ENCODE assay signal across 8 mouse cellular contexts in genomic region chr7:98307921-98308606, GRCm38 (mm10). TPM values are rescaled to one million over a fixed set of nuclear protein-coding genes. Genes with fewer than 3 reads are reported as not detected.
A peak's percentile ranks its signal among the peaks of the same experiment; 100 is the strongest.
DNase-seq lines count a peak whose midpoint lies in the region; ATAC-seq and TF ChIP-seq lines count a peak whose summit lies in the region.

No protein-coding gene starts in this region.

- DNase-seq in liver, adult 2 months (ENCODE audit: extremely low read depth, low read depth, low spot score) = peak; percentile 77
- DNase-seq in liver = no peak
- DNase-seq in gastrocnemius, postnatal 10 days = no peak
- DNase-seq in spleen, postnatal 36 days (ENCODE audit: low spot score in 2 of 2) = no peak
- DNase-seq in retina, embryonic 14.5 days (ENCODE audit: low spot score) = no peak

- no peaks in the 10 kb centered on the region for H3K9me3 ChIP-seq in embryonic facial prominence, embryonic 12.5 days
- H3K9me3 ChIP-seq in intestine, embryonic 15.5 days = no peaks in the 10 kb centered on the region
- H3K9me3 ChIP-seq in neural tube, embryonic 13.5 days = no peaks in the 10 kb centered on the region

- peak overlapping the region; percentile 96 for H3K4me3 ChIP-seq in liver, adult 2 months (ENCODE audit: insufficient read depth, low read depth, low read length)
- peak overlapping the region; percentile 71 for H3K4me3 ChIP-seq in embryonic facial prominence, embryonic 12.5 days
- peak overlapping the region; percentile 86 for H3K4me3 ChIP-seq in intestine, embryonic 15.5 days (replicated peaks)
- peak overlapping the region; percentile 77 for H3K4me3 ChIP-seq in neural tube, embryonic 13.5 days

- peak overlapping the region; percentile 96 for H3K9ac ChIP-seq in liver, adult 2 months (ENCODE audit: low read depth, low read length)
- peak overlapping the region; percentile 77; the same call in 1 of the 2 replicates for H3K9ac ChIP-seq in embryonic facial prominence, embryonic 12.5 days
- peak overlapping the region; percentile 91; the same call in 1 of the 2 replicates for H3K9ac ChIP-seq in intestine, embryonic 15.5 days
- peak overlapping the region; percentile 90 for H3K9ac ChIP-seq in neural tube, embryonic 13.5 days

- no peaks in the 10 kb centered on the region for H3K36me3 ChIP-seq in liver, adult 2 months (ENCODE audit: control insufficient read depth, insufficient read depth, low read length)
- no peaks in the 10 kb centered on the region for H3K36me3 ChIP-seq in embryonic facial prominence, embryonic 12.5 days
- H3K36me3 ChIP-seq in intestine, embryonic 15.5 days = no peaks in the 10 kb centered on the region
- no peaks in the 10 kb centered on the region for H3K36me3 ChIP-seq in neural tube, embryonic 13.5 days

- no peak for TF ChIP-seq CTCF in liver, adult 2 months (IDR thresholded peaks at IDR 0.05; ENCODE audit: low read depth, low read length)

- H3K27ac ChIP-seq in liver, adult 2 months (replicated peaks; ENCODE audit: insufficient read depth, low read depth, low read length) = peak overlapping the region; percentile 65
- no peak overlapping the region for H3K27ac ChIP-seq in embryonic facial prominence, embryonic 12.5 days
- H3K27ac ChIP-seq in intestine, embryonic 15.5 days = no peak overlapping the region
- no peak overlapping the region for H3K27ac ChIP-seq in neural tube, embryonic 13.5 days (replicated peaks)

- no peaks in the 10 kb centered on the region for H3K79me2 ChIP-seq in liver, adult 2 months (ENCODE audit: control insufficient read depth, insufficient read depth, low read length)

- no peak for ATAC-seq in embryonic facial prominence, embryonic 12.5 days (ENCODE audit: insufficient number of reproducible peaks, insufficient read depth, low FRiP score, low TSS enrichment)
- ATAC-seq in intestine, embryonic 15.5 days = no peak
- no peak for ATAC-seq in neural tube, embryonic 13.5 days (ENCODE audit: low read depth)

- no peak for TF ChIP-seq POLR2A in liver, adult 2 months (IDR thresholded peaks at IDR 0.05; ENCODE audit: extremely low read depth, insufficient read depth, low read length)

- H3K27me3 ChIP-seq in liver, adult 2 months (ENCODE audit: control insufficient read depth, insufficient read depth, low read length) = no peaks in the 10 kb centered on the region
- no peaks in the 10 kb centered on the region for H3K27me3 ChIP-seq in embryonic facial prominence, embryonic 12.5 days
- H3K27me3 ChIP-seq in intestine, embryonic 15.5 days (replicated peaks) = no peaks in the 10 kb centered on the region
- H3K27me3 ChIP-seq in neural tube, embryonic 13.5 days = no peaks in the 10 kb centered on the region

- peak overlapping the region; percentile 67 for H3K4me2 ChIP-seq in embryonic facial prominence, embryonic 12.5 days (replicated peaks)
- peak overlapping the region; percentile 88 for H3K4me2 ChIP-seq in intestine, embryonic 15.5 days (replicated peaks)
- peak overlapping the region; percentile 86 for H3K4me2 ChIP-seq in neural tube, embryonic 13.5 days

- 7% methylated on average over 9 of the region's 9 CpGs for WGBS in liver, adult 2 months
- WGBS in embryonic facial prominence, embryonic 12.5 days = 45% methylated on average over 9 of the region's 9 CpGs
- WGBS in intestine, embryonic 15.5 days = 53% methylated on average over 9 of the region's 9 CpGs
- 34% methylated on average over 9 of the region's 9 CpGs for WGBS in neural tube, embryonic 13.5 days

- H3K4me1 ChIP-seq in liver, adult 2 months (ENCODE audit: control insufficient read depth, insufficient read depth, low read length) = peaks cover 13% of the 10 kb centered on the region
- peaks cover 4% of the 10 kb centered on the region; the same call in 1 of the 2 replicates for H3K4me1 ChIP-seq in embryonic facial prominence, embryonic 12.5 days
- H3K4me1 ChIP-seq in intestine, embryonic 15.5 days (replicated peaks) = no peaks in the 10 kb centered on the region
- peaks cover 18% of the 10 kb centered on the region for H3K4me1 ChIP-seq in neural tube, embryonic 13.5 days (replicated peaks)

RNA-seq across cellular contexts. Expression of gene Acer3, which starts 12.9 kb away (rescaled TPM):
- total RNA-seq in liver, adult 2 months (2014; rRNA removed) = 16.8 and 19.7 TPM in 2 replicates
- 7.4 and 12.2 TPM in 2 replicates for polyA plus RNA-seq in liver, adult 2 months (2012; rRNA removed)
- 23.0 and 24.1 TPM in 2 replicates for polyA plus RNA-seq in embryonic facial prominence, embryonic 12.5 days (2016; fragmentation: Nextera tagmentation; extraction: Ambion mirVana)
- 20.0 and 20.5 TPM in 2 replicates for polyA plus RNA-seq in intestine, embryonic 15.5 days (2015; fragmentation: Nextera tagmentation; extraction: Ambion mirVana)
- 20.5 and 20.7 TPM in 2 replicates for polyA plus RNA-seq in neural tube, embryonic 13.5 days (2015; fragmentation: Nextera tagmentation; extraction: Ambion mirVana)
- total RNA-seq in gastrocnemius, postnatal 10 days (2021) = 1 to 10 TPM; 5.1 to 6.1 TPM

RNA-seq across cellular contexts. Expression of gene Tsku, which starts 53.1 kb away (rescaled TPM):
- total RNA-seq in liver, adult 2 months (2014; rRNA removed) = 10.1 and 15.4 TPM in 2 replicates
- 57.1 and 103 TPM in 2 replicates for polyA plus RNA-seq in liver, adult 2 months (2012; rRNA removed)
- polyA plus RNA-seq in embryonic facial prominence, embryonic 12.5 days (2016; fragmentation: Nextera tagmentation; extraction: Ambion mirVana) = 15.9 and 16.3 TPM in 2 replicates
- polyA plus RNA-seq in intestine, embryonic 15.5 days (2015; fragmentation: Nextera tagmentation; extraction: Ambion mirVana) = 8.2 and 8.8 TPM in 2 replicates
- polyA plus RNA-seq in neural tube, embryonic 13.5 days (2015; fragmentation: Nextera tagmentation; extraction: Ambion mirVana) = 6.9 and 8.1 TPM in 2 replicates
- total RNA-seq in gastrocnemius, postnatal 10 days (2021) = 1 to 10 TPM; 4.6 to 8.9 TPM
